In genomic region chr10:109765650-109766049, GRCm38 (mm10) we compare ENCODE assay signal across 8 mouse cellular contexts.
A peak's percentile ranks its signal among the peaks of the same experiment; 100 is the strongest.
DNase-seq lines count a peak whose midpoint lies in the region; TF ChIP-seq lines count a peak whose summit lies in the region.

No protein-coding gene starts in this region.

- no peak for TF ChIP-seq EP300 in heart, adult 2 months (IDR thresholded peaks at IDR 0.05; ENCODE audit: insufficient read depth, low read depth, low read length)

- TF ChIP-seq POLR2A in heart, adult 2 months (IDR thresholded peaks at IDR 0.05; ENCODE audit: insufficient read depth, low read depth, low read length) = no peak

- peak in 1 of 2 experiments; percentile 47 for DNase-seq in heart, adult 2 months
- DNase-seq in heart, adult 9 months (ENCODE audit: low spot score in 2 of 2) = no peak
- peak; percentile 79 for DNase-seq in 3T3-L1 (ENCODE audit: low read depth, low spot score)
- DNase-seq in ZHBTc4 (ENCODE audit: low read depth, low spot score) = peak; percentile 52
- DNase-seq in embryo, embryonic 11.5 days (ENCODE audit: low read depth, low spot score) = peak; percentile 46
- DNase-seq in layer of hippocampus, adult 9-10 months (ENCODE audit: low spot score) = peak; percentile 80
- DNase-seq in mesoderm, embryonic 11.5 days (ENCODE audit: low read depth, low spot score) = peak; percentile 74
- no peak for DNase-seq in urinary bladder, adult 2 months (ENCODE audit: low spot score)

- H3K4me1 ChIP-seq in heart, adult 2 months (ENCODE audit: control insufficient read depth, insufficient read depth, low read length) = no peaks in the 10 kb centered on the region

- no peaks in the 10 kb centered on the region for H3K27me3 ChIP-seq in heart, adult 2 months (ENCODE audit: control insufficient read depth, insufficient read depth, low read length)

- no peak overlapping the region for H3K9ac ChIP-seq in heart, adult 2 months (ENCODE audit: low read depth, low read length)

- no peak overlapping the region for H3K27ac ChIP-seq in heart, adult 2 months

- WGBS in heart, adult 2 months = 10% methylated on average over 2 of the region's 2 CpGs

- intact Hi-C loops in heart, adult 2 months (cut with DNase I) = loop anchor here (1.0 kb wide), 1 partner anchor 99 kb away; no protein-coding TSS in a partner anchor

- peak; percentile 87 for TF ChIP-seq CTCF in heart, adult 2 months (IDR thresholded peaks at IDR 0.05)

- H3K36me3 ChIP-seq in heart, adult 2 months (ENCODE audit: control insufficient read depth, insufficient read depth, low read length) = no peaks in the 10 kb centered on the region

- no peaks in the 10 kb centered on the region for H3K79me2 ChIP-seq in heart, adult 2 months (replicated peaks; ENCODE audit: control insufficient read depth, insufficient read depth, low read length)

- no peak overlapping the region for H3K4me3 ChIP-seq in heart, adult 2 months

Comparison
In these comparisons a context has a peak if more than half of its experiments do, and no peak if none do; other contexts are left out.
1. DNase-seq: peak in 3T3-L1 (single experiment), ZHBTc4 (single experiment), embryo, embryonic 11.5 days (single experiment), layer of hippocampus, adult 9-10 months (single experiment) and mesoderm, embryonic 11.5 days (single experiment); none in heart, adult 9 months (0 of 2) and urinary bladder, adult 2 months (single experiment).